Mouse (Mus musculus) forebrain, embryonic 11.5 days (tissue): ENCODE data around the gene Aak1. TPM values are rescaled to one million over a fixed set of nuclear protein-coding genes. Genes with fewer than 3 reads are reported as not detected.
A peak's percentile ranks its signal among the peaks of the same experiment; 100 is the strongest.

Source experiments
- ATAC-seq: fragments of 200-750 bp; cut with Nextera tagmentation; replicated peaks from 2 replicates; pipeline ENCODE4 v1.8.0; 2017; ENCODE audit warnings: moderate TSS enrichment; ENCODE audit not compliant: low FRiP score
- DNase-seq: peaks from one replicate; pipeline ENCODE4 v3.0.0-alpha.2; 2017; ENCODE audit warnings: low spot score
- H3K27ac ChIP-seq: fragments of 300-500 bp; sonication (generic); 2 replicates; pipeline ENCODE4 v1.5.1; 2014; ENCODE audit warnings: low read depth, low read length
- H3K27me3 ChIP-seq: fragments of 300-500 bp; sonication (generic); 2 replicates; pipeline ENCODE4 v1.6.1; 2014; ENCODE audit warnings: mild to moderate bottlenecking, low read length, mixed read lengths; ENCODE audit not compliant: control insufficient read depth, insufficient read depth
- H3K36me3 ChIP-seq: fragments of 300-500 bp; sonication (generic); 2 replicates; pipeline ENCODE4 v1.6.1; 2014; ENCODE audit warnings: mild to moderate bottlenecking, low read length, moderate library complexity, mixed read lengths; ENCODE audit not compliant: control insufficient read depth, insufficient read depth
- H3K4me1 ChIP-seq: fragments of 300-500 bp; sonication (generic); replicated peaks from 2 replicates; pipeline ENCODE4 v1.6.1; 2014; ENCODE audit warnings: low read length, mixed read lengths; ENCODE audit not compliant: control insufficient read depth, insufficient read depth
- H3K4me2 ChIP-seq: fragments of 300-500 bp; sonication (generic); 2 replicates; pipeline ENCODE4 v1.6.1; 2014; ENCODE audit warnings: low read depth, mild to moderate bottlenecking, low read length, moderate library complexity, mixed read lengths; ENCODE audit not compliant: severe bottlenecking
- H3K4me3 ChIP-seq: fragments of 300-500 bp; sonication (generic); 2 replicates; pipeline ENCODE4 v1.5.1; 2014; ENCODE audit warnings: low read depth, low read length
- H3K9ac ChIP-seq: fragments of 300-500 bp; sonication (generic); 2 replicates; pipeline ENCODE4 v1.6.1; 2014; ENCODE audit warnings: low read length
- H3K9me3 ChIP-seq: fragments of 300-500 bp; sonication (generic); 2 replicates; pipeline ENCODE4 v1.6.1; 2016; ENCODE audit warnings: low read length, mixed read lengths; ENCODE audit not compliant: control insufficient read depth
- WGBS: fragments of 180-500 bp; shearing (Covaris S2); extraction: QIAGEN DNeasy Blood & Tissue Kit; methylation state at CpG from one replicate; pipeline ENCODE4 v1.1.7; 2014; 5-methylcytosine and 5-hydroxymethylcytosine counted together
- polyA plus RNA-seq: library from polyadenylated mRNA; unstranded; fragments of >200 nt; fragmentation: Nextera tagmentation; extraction: Ambion mirVana; gene quantifications from 2 replicates; pipeline ENCODE4 v1.2.1, GENCODE M21; 2014

Aak1 gene
- polyA plus RNA-seq, 1 experiment from 2014 or later = 23.2 TPM

DNA sequence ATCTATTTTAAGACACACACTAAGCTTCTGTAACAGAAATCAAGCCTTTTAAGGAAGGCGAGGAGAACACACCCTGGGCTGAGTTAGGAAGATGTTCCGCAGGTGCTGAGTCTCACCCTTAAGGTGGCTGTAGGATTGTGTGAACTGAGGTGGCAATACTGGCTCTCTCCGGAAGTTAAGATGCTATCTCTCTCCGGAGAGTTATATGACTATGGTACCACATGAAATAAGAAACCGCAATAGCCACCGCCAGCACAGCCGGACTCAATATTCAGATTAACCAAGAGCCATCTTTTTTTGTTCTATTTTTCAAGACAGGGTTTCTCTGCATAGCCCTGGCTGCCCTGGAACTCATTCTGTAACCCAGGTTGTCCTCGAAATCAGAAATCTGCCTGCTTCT lies 1.5 kb upstream of the Aak1 start:
- Histone ChIP-seq H3K9ac (no peak overlapping the region), H3K9me3 (no peaks in the 10 kb centered on the region), H3K27me3 (no peaks in the 10 kb centered on the region), H3K4me1 (peaks cover 6% of the 10 kb centered on the region; the same call in 1 of the 2 replicates), H3K36me3 (no peaks in the 10 kb centered on the region), H3K27ac (no peak overlapping the region), H3K4me3 (peak overlapping the region; percentile 79; the same call in 1 of the 2 replicates), H3K4me2 (no peak overlapping the region)
- DNase-seq (no peak), ATAC-seq (no peak)
- 92% methylated on average over 8 of the region's 8 CpGs for WGBS

DNA sequence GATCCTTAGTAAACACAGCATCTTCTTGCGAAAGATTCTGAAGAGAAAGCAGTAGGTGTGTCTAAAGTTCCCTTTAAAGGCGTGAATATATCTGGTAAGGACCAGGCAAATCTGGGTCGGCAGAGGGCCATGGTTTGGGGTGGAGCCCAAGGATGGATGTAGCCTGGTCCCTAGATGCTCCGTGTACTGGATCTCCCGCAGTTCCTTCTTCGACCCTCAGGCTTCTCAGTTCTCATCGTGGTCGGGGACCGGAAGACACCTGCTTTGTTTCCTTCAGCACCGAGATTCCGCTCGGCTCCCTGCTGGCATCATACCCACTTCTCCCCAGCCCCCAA lies 770 bp upstream of the Aak1 start:
- H3K9me3 ChIP-seq = no peaks in the 10 kb centered on the region
- peak overlapping the region; percentile 57 for H3K4me2 ChIP-seq
- under 1% methylated on average over 12 of the region's 12 CpGs for WGBS
- peak overlapping the region; percentile 96; the same call in 1 of the 2 replicates for H3K27ac ChIP-seq
- no peaks in the 10 kb centered on the region for H3K27me3 ChIP-seq
- no peaks in the 10 kb centered on the region for H3K36me3 ChIP-seq
- no peak for DNase-seq
- H3K4me1 ChIP-seq = peaks cover 6% of the 10 kb centered on the region; the same call in 1 of the 2 replicates
- peak; percentile 40 for ATAC-seq
- H3K9ac ChIP-seq = peak overlapping the region; percentile 80
- peak overlapping the region; percentile 79 for H3K4me3 ChIP-seq

DNA sequence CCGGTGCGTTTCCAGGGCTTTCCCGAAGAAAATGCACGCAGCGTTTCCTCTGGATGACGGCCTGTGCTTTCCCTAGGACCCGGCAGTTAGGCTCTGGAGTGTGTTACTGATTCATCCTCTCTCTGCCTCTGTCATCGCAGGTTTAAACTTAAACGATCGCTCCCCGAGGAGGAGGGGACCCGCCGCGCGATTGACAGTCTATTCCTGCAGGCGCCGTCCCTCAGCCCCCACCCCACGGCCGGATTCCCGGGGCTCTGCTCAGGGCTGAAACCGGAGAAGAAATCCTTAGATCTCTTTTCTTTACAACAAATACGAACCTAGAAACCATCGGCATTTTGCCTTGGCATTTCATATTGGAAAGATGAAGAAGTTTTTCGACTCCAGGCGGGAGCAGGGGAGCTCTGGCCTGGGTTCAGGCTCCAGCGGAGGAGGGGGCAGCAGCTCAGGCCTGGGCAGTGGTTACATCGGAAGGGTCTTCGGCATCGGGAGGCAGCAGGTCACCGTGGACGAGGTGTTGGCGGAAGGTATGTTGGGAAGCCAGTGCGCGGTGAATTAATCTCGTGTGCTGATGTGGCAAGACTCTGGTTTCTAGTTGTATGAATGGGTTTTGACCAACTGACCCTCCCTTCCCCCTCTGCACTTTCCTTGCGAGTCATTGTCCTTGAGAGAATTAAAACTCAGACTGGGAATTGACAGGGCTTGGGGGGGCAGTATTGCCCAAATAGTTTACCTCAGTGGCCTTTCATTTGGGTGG lies 552 bp downstream of the Aak1 start:
- H3K4me2 ChIP-seq = peak overlapping the region; percentile 76
- DNase-seq (peak; percentile 61), ATAC-seq (peak; percentile 31; the same call in 1 of the 2 replicates)
- no peaks in the 10 kb centered on the region for H3K27me3 ChIP-seq
- H3K4me1 ChIP-seq = peaks cover 6% of the 10 kb centered on the region; the same call in 1 of the 2 replicates
- under 1% methylated on average over 36 of the region's 36 CpGs for WGBS
- H3K9ac ChIP-seq = peak overlapping the region; percentile 80
- H3K4me3 ChIP-seq = peak overlapping the region; percentile 79
- peak overlapping the region; percentile 96 for H3K27ac ChIP-seq
- no peaks in the 10 kb centered on the region for H3K36me3 ChIP-seq
- H3K9me3 ChIP-seq = no peaks in the 10 kb centered on the region

DNA sequence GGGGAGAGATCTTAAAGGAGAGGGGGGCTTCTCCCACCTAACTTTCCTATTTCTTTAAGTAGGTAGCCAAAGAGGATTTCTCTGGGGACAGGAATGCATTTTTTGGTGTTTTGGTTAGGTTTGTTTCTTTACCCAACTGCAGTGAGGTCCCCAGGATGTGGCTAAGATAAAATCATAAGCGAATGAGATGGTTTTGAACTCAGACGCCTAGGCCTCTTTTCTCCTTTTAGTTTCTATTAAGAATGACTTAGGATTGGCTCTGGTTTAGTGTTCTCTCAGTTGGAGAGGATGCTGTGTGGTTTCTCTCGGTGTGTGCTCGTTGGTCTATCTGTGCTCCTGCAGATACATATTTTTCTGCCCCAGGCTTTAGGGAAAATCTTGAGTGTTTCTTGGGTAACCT lies 1.3 kb downstream of the Aak1 start:
- Histone ChIP-seq H3K27me3 (no peaks in the 10 kb centered on the region), H3K9ac (peak overlapping the region; percentile 80; the same call in 1 of the 2 replicates), H3K9me3 (no peaks in the 10 kb centered on the region), H3K4me2 (peak overlapping the region; percentile 76), H3K4me3 (peak overlapping the region; percentile 79), H3K36me3 (no peaks in the 10 kb centered on the region), H3K27ac (no peak overlapping the region), H3K4me1 (peaks cover 6% of the 10 kb centered on the region; the same call in 1 of the 2 replicates)
- WGBS = 26% methylated on average over 4 of the region's 4 CpGs
- DNase-seq (no peak), ATAC-seq (no peak)

DNA sequence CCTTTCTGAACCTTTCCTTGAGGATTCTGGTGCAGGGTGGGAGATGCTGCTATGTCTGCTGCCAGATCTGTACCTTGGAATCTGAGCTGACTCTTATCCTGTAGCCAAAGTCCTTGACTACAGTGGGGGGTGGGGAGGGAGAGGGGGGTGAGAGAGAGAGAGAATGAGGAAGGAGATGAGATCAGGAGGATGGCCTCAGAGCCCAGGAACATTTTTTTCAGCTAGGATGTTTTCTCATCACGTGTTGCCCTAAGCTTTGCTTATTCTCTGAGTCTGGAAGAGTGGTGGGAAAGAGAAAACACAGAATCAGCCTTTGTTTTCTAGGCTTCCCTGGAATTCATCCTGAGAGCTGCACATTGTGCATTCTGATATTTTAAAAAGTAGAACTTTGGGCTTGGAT lies 2.2 kb downstream of the Aak1 start:
- Histone ChIP-seq H3K9ac (no peak overlapping the region), H3K27ac (no peak overlapping the region), H3K9me3 (no peaks in the 10 kb centered on the region), H3K4me3 (peak overlapping the region; percentile 79; the same call in 1 of the 2 replicates), H3K4me1 (peaks cover 6% of the 10 kb centered on the region; the same call in 1 of the 2 replicates), H3K4me2 (peak overlapping the region; percentile 76; the same call in 1 of the 2 replicates), H3K27me3 (no peaks in the 10 kb centered on the region), H3K36me3 (no peaks in the 10 kb centered on the region)
- ATAC-seq (no peak), DNase-seq (no peak)
- 32% methylated on average over 1 of the region's 1 CpGs for WGBS

DNA sequence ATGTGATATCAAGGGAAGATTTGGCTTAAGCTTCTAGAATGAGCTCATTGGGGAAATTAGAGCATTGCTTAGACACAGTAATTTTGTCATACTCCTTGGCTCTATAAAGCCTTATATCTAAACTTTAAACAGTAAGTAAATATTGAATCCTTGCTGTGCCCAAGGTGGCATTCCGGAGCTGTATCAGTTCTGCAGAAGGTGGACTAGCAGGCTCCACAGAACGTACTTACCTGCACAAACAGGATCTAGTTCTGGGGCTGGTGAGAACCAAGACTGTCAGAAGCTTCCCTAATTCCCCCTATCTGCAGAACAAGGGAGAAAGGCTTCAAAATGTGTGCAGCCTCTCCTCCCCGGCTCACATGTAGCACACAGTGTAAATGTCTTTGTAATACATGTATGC lies 4.6 kb downstream of the Aak1 start:
- no peaks in the 10 kb centered on the region for H3K9me3 ChIP-seq
- H3K9ac ChIP-seq = no peak overlapping the region
- WGBS = 95% methylated on average over 3 of the region's 3 CpGs
- no peaks in the 10 kb centered on the region; the same call in 1 of the 2 replicates for H3K36me3 ChIP-seq
- no peaks in the 10 kb centered on the region for H3K27me3 ChIP-seq
- ATAC-seq (no peak), DNase-seq (no peak)
- H3K4me1 ChIP-seq = peaks cover 4% of the 10 kb centered on the region; the same call in 1 of the 2 replicates
- H3K4me2 ChIP-seq = no peak overlapping the region
- H3K4me3 ChIP-seq = no peak overlapping the region
- no peak overlapping the region for H3K27ac ChIP-seq

DNA sequence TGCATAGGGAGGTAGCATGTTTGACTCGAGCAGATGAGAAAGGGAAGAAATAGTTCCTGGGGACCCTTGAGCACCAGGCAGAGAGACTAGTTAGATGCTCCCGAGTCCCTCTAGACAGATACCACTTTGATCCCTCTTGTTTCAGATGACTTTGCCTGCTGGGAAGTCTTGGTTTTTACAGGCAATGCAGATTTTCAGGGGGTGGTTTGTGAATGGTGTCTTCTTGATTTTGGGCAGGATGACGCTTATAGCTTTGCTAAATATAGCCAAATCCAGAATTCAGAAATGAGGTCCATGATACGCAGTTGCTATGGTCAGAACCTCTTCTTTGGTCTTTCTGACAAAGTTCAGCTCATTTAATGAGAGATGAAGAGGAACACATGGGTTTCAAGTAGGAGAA lies 5.6 kb downstream of the Aak1 start:
- no peak overlapping the region for H3K27ac ChIP-seq
- WGBS = 90% methylated on average over 4 of the region's 4 CpGs
- H3K36me3 ChIP-seq = no peaks in the 10 kb centered on the region; the same call in 1 of the 2 replicates
- ATAC-seq (no peak), DNase-seq (no peak)
- H3K27me3 ChIP-seq = no peaks in the 10 kb centered on the region
- peaks cover 4% of the 10 kb centered on the region; the same call in 1 of the 2 replicates for H3K4me1 ChIP-seq
- H3K4me3 ChIP-seq = no peak overlapping the region
- H3K9ac ChIP-seq = no peak overlapping the region
- no peaks in the 10 kb centered on the region for H3K9me3 ChIP-seq
- no peak overlapping the region for H3K4me2 ChIP-seq

DNA sequence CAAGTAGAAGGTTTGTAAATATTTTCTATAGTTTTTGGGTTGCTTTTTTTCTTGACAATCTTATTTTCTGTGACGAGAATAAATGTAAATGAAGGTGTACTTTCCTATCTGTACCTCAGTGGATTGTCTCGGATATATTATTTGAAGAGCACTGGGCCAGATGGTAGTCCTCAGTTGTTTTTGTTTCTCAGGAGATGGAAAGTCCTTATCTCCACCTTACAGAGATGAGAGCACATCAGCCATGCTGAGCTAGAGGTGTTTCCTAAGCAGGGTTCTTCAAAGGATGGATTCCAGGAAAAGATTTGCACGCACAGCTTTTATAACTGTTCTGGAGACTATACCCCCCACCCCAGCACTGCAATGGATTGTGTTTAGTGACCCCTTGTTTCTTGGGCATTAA lies 9.3 kb downstream of the Aak1 start:
- no peak overlapping the region for H3K4me2 ChIP-seq
- no peak overlapping the region for H3K27ac ChIP-seq
- ATAC-seq (no peak), DNase-seq (no peak)
- no peak overlapping the region for H3K9ac ChIP-seq
- no peak overlapping the region for H3K4me3 ChIP-seq
- no peaks in the 10 kb centered on the region for H3K4me1 ChIP-seq
- 85% methylated on average over 3 of the region's 3 CpGs for whole genome bisulfite sequencing
- no peaks in the 10 kb centered on the region for H3K27me3 ChIP-seq
- H3K9me3 ChIP-seq = no peaks in the 10 kb centered on the region
- H3K36me3 ChIP-seq = no peaks in the 10 kb centered on the region; the same call in 1 of the 2 replicates
